13 mouse cellular contexts compared by ENCODE assay signal in the genomic region with DNA sequence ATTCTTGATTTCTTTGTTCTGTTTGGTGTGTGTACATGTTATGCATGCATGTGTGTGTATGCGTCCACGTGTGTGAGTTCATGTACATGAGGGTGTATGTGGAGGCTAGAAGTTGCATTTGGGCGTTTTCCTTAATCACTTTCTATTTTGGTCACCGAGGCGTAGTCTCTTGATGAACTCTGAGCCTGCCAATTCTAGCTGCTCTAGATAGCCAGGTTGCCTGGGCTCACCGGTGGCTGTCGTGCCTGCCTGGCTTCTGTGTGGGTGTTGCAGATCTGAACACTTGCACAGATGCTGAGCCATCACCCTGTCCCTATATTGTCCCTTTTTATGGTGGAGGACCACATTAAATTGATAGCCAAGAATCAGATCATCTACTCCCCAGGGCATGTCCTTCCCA.
DNase-seq lines count a peak whose midpoint lies in the region; ATAC-seq and TF ChIP-seq lines count a peak whose summit lies in the region.
"Had no signal": no experiment of that assay in that cellular context is flagged by ENCODE, and none has a peak within 500 bp of the region (broad histone marks: within the 10 kb centered on the region; RNA-seq: fewer than 3 reads in every experiment).

No protein-coding gene starts in this region.

- no peaks in the 10 kb centered on the region for H3K27me3 ChIP-seq in heart, embryonic 16.5 days (ENCODE audit: control insufficient read depth, insufficient read depth, low read length)
- H3K27me3 ChIP-seq in small intestine, adult 2 months (ENCODE audit: control insufficient read depth, insufficient read depth, low read length) = no peaks in the 10 kb centered on the region
- H3K27me3 ChIP-seq: hindbrain, embryonic 15.5 days; limb, embryonic 15.5 days; midbrain, embryonic 12.5 days had no signal

- no peak for DNase-seq in frontal cortex, postnatal 10 days (ENCODE audit: low spot score in 2 of 2)
- peak; percentile 6 for DNase-seq in right cerebral cortex, postnatal 25 days
- no peak for DNase-seq in right cerebral cortex, postnatal 14 days
- no peak for DNase-seq in kidney, adult 11 months
- DNase-seq in retina, embryonic 14.5 days (ENCODE audit: low spot score) = no peak
- DNase-seq: kidney, postnatal 14 days; lung, postnatal 10 days had no signal

- no peaks in the 10 kb centered on the region for H3K9me3 ChIP-seq in heart, embryonic 16.5 days (replicated peaks; ENCODE audit: control insufficient read depth, low read length)
- H3K9me3 ChIP-seq: hindbrain, embryonic 15.5 days; limb, embryonic 15.5 days; midbrain, embryonic 12.5 days had no signal

- peaks cover 30% of the 10 kb centered on the region for H3K4me1 ChIP-seq in heart, embryonic 16.5 days (ENCODE audit: control insufficient read depth, insufficient read depth, low read length)
- H3K4me1 ChIP-seq in small intestine, adult 2 months (ENCODE audit: control insufficient read depth, insufficient read depth, insufficient read length, low read length) = peaks cover 42% of the 10 kb centered on the region
- H3K4me1 ChIP-seq: hindbrain, embryonic 15.5 days; midbrain, embryonic 12.5 days had no signal

- TF ChIP-seq CTCF in small intestine, adult 2 months (IDR thresholded peaks at IDR 0.05; ENCODE audit: extremely low read depth, insufficient read length, insufficient replicate concordance, low read depth, low read length) = no peak

- peak; percentile 88 for ATAC-seq in frontal cortex, adult (ENCODE audit: low TSS enrichment)
- ATAC-seq in heart, embryonic 16.5 days (replicated peaks; ENCODE audit: extremely low read depth, insufficient read depth, low FRiP score) = peak; percentile 70

- peak overlapping the region; percentile 25 for H3K4me2 ChIP-seq in heart, embryonic 16.5 days (ENCODE audit: low read depth, low read length)
- H3K4me2 ChIP-seq: hindbrain, embryonic 15.5 days; limb, embryonic 15.5 days; midbrain, embryonic 12.5 days had no signal

- WGBS in heart, embryonic 16.5 days = 35% methylated on average over 7 of the region's 7 CpGs
- 11% methylated on average over 7 of the region's 7 CpGs for WGBS in small intestine, adult 2 months

- peak overlapping the region; percentile 32; the same call in 1 of the 2 replicates for H3K9ac ChIP-seq in heart, embryonic 16.5 days (ENCODE audit: low read length)
- H3K9ac ChIP-seq: hindbrain, embryonic 15.5 days; limb, embryonic 15.5 days; midbrain, embryonic 12.5 days had no signal

- no peaks in the 10 kb centered on the region for H3K36me3 ChIP-seq in heart, embryonic 16.5 days (ENCODE audit: control insufficient read depth, insufficient read depth)
- H3K36me3 ChIP-seq in small intestine, adult 2 months (ENCODE audit: control insufficient read depth, insufficient read depth, low read length) = no peaks in the 10 kb centered on the region
- H3K36me3 ChIP-seq: hindbrain, embryonic 15.5 days; limb, embryonic 15.5 days; midbrain, embryonic 12.5 days had no signal

- peak overlapping the region; percentile 80 for H3K27ac ChIP-seq in heart, embryonic 16.5 days (ENCODE audit: low read length)
- peak overlapping the region; percentile 80 for H3K27ac ChIP-seq in small intestine, adult 2 months (ENCODE audit: insufficient read depth, low read depth, low read length)
- H3K27ac ChIP-seq: hindbrain, embryonic 15.5 days; midbrain, embryonic 12.5 days had no signal

- H3K4me3 ChIP-seq in heart, embryonic 16.5 days (ENCODE audit: low read length) = no peak overlapping the region
- H3K4me3 ChIP-seq in small intestine, adult 2 months (ENCODE audit: low read depth, low read length) = no peak overlapping the region
- H3K4me3 ChIP-seq: hindbrain, embryonic 15.5 days; limb, embryonic 15.5 days; midbrain, embryonic 12.5 days had no signal

- no peak for TF ChIP-seq POLR2A in small intestine, adult 2 months (IDR thresholded peaks at IDR 0.05; ENCODE audit: low read depth, low read length)
